Mouse (Mus musculus) spleen, adult 18-20 months (tissue): ENCODE measurements around the gene Sugt1.

ENCODE experiments used
- DNase-seq, 2 experiments: peaks; one replicate each; pipeline ENCODE4 v3.0.0; 2022; ENCODE audit warnings: mixed read lengths in 2 of 2

The Sugt1 gene

GRCm38 (mm10) chr14:79607352-79607751 is 19.9 kb downstream of the Sugt1 start:
- DNase-seq, result no peak

- DNase-seq, result no peak
These were observed 20.8 kb downstream of the Sugt1 start for GRCm38 (mm10) chr14:79608286-79608685.

DNA sequence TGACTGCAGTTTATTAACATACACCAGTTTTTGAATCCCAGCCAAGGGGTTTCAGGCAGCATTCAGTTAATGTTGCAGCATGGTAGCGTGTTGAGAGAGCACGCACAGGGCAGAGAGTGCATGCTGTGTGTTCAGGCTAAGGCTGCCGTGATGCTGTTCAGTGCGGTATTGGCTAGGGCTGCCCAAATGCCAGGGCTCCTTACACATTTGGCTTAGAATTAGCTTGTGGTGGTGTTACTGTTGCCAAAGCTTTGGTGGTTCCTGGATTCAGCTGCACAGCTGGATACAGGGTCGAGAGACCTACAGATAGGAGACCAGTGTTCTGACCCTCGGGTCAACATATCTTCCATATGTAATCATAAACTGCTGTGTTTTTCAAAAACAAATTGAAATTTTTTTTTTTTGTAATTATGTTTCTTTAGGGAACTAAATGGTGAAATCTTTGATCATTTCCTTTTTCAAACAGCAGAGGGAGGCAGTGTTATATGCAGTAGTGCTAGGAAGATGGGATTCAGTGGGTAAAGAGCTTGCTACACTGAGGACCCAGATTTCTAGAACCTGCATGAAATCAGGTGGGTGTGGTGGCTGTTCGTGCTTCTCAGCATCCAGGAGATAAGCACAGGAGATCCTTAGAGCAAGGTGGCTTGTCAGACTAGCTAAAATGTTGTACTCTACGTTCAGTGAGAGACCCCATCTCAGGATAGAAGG is 29.8 kb downstream of the Sugt1 start:
- DNase-seq, result no peak

- DNase-seq, result no peak
These were observed 32.3 kb downstream of the Sugt1 start for GRCm38 (mm10) chr14:79619802-79620201.

- DNase-seq, result no peak
These were observed 33.7 kb downstream of the Sugt1 start for GRCm38 (mm10) chr14:79621143-79621542.

DNA sequence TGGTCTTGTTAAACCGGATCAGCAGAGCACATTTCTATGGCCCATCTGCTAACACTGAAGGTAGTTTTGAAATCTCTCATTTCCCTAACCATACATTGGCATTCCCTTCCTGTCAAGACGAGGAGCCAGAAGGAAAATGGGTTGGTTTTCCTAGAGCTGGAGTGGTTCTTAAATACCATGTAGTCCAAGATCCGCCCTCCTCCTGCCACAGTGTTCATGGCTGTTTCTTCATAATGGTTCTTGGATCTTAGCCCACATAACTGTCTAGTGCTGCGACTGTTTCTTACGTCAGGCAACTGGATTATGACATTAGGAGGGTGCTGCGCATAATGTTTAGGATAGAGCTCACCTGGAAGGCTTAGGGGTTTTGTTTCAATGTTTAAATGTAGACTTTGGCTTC is 44.8 kb downstream of the Sugt1 start:
- DNase-seq, result no peak

- DNase-seq, result no peak
These were observed 45.7 kb downstream of the Sugt1 start for GRCm38 (mm10) chr14:79633196-79633595.

DNA sequence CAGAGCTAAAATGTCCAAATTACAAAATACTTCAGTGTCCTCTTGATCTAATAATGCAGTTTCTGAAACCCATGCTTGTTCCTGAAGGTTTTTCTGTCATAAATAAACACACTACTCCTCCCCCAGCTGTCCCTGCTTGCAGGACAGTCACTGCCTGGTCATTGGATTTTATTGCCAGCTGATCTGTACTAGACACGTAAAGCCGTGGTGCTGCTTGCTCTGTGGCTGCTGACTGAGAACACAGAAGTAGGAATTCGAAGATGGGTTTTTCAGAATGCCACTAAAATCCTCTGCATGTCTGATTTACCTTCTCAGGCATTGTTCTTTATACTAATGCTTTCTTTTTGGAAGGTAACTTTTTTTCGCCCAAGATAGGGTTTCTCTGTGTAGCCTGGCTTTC is 49.3 kb downstream of the Sugt1 start:
- no peak for DNase-seq

DNA sequence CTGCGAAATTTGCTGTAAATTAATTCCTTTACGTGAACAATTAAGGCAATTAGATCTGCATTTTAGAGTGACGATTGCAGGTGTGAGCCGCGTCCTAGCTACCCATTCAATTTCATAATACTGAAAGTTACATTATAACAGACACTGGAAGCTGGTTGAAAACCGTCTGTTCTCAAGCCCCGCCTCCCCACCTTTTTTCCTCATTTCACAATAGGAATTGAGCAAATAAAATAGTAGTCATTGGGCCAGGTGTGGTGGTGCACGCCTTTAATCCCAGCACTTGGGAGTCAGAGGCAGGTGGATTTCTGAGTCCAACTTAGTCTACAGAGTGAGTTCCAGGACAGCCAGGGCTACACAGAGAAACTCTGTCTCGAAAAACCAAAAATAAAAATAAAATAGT is 54.6 kb downstream of the Sugt1 start:
- no peak for DNase-seq

GRCm38 (mm10) chr14:79645378-79645777 is 57.9 kb downstream of the Sugt1 start:
- DNase-seq, result no peak

GRCm38 (mm10) chr14:79649680-79650079 is 62.2 kb downstream of the Sugt1 start:
- no peak for DNase-seq

DNA sequence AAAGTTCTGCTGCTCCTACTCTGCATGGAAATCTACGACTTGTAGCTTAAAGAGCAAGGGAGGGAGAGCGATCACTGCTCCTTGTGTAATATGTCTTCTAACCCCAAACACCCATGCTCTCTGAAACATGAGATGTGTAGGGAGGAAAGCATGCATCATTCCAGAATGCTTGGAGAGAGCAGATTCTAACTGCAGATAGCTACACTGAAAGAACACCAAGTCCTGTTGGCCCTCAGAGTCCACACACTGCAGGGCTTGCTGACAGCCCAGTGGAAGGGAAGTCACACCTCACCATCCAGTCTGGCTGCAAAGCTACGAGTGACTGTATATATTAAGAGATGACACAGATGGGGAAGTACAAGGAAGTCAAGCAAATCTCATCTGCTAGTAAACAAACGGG is 65.2 kb downstream of the Sugt1 start:
- DNase-seq, result no peak

- no peak for DNase-seq
These were observed 70.8 kb downstream of the Sugt1 start for GRCm38 (mm10) chr14:79658286-79658685.

GRCm38 (mm10) chr14:79658748-79659508 is 71.4 kb downstream of the Sugt1 start:
- no peak for DNase-seq

GRCm38 (mm10) chr14:79660467-79660866 is 73.0 kb downstream of the Sugt1 start:
- DNase-seq, result no peak

DNA sequence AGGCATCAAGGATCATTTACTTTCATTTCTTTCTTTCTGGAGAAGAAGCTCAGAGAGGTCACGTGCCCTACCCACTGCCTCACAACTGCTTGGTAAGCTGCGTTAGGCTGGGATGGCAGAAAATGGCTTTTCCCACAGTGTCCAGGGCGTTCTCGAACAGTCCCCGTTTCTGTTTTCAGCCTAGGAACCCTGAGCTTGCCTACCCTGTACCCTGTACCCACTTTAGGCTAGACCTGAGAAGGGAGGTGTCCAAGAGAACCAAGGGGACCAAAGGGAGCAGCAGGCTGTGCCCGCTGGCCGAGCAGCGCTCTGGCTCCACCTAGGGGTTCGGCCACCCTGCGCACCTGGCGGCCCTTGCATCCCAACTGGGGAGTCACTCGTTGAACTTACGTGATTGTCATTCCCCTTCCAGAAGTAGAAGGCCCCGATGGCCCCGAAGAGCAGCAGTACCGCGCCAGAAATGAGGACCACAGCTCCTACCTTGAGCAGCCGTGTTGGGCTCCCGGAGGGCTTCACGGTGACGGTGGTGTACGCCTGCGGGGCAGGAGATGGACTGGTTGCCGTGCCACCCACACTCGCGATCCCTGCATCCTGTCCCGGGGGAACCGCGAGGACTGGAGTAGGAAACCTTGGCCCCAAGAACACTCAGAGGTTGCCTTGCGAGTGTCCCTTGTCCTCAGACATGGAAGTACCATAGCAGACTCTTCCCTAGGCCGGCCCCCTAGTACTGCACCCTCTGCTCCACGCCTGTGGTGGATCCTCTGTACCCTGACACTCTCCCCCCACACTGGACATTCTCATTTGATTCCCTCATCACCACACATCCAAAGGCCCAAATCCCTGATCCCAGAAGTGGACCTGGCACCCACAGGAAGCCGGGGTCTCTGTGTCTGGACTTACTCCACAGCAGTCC is 73.8 kb downstream of the Sugt1 start:
- peak; percentile 55 to 75 for DNase-seq

DNA sequence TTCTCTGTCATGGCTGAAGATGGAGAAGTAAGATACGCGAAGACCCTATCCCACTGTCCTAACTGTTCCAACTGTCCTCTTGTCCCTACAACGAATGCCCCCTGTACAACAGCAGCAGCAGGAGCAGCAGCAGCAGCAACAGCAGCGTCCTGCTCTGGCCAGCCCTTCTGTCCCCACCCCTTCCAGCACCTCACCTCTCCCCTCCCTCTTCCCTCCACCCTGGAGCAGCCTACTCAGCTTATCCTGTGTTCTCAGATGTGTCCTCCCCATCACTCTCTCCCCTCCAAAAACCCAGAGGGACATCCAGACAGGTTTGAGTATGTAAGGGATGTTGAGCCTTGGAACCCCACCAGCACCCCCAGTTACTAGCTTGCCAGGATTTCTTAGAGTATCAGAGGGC is 74.5 kb downstream of the Sugt1 start, which contains the start of gene Cnmd:
Gene Cnmd (minus strand): TSS at position 170 of the 400 bp plus-strand sequence.
- no peak for DNase-seq

DNA sequence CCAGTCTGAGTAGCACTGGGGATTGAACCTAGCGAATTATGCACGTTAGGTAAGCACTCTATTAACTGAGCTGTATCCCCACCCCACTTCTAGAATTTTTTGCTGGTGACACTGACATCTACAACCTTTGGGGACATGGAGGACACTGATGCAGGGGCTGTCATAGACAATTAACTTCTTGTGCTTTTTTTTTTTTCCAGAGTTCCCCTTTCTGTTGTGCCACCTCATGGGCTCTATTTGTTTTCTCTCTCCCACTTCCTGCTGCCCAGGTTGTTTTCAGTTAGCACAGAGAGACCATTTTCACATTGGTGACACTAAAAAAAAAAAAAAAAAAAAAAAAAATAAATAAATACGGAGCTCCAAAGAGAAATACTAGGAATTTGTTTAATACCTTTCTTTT is 83.5 kb downstream of the Sugt1 start:
- DNase-seq, result no peak

DNA sequence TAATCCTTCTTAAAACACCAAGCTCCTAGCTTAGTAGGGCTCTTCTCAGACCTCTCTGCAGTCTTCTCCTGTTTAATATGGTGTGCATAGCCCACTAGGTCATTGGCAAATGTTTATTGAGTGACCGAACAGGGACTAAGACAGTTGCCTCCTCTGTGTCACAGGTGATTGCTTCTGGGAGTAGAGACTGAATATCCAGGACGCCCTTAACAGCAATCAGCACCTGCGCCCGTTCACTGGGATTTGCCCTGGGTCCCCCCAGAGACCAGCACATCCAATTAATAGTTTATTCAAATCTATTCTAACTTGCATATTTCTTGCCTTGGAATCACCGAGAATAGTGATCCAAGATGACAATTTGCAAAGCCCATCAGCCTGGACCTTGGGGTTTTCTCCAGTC is 85.1 kb downstream of the Sugt1 start:
- DNase-seq, result no peak

DNA sequence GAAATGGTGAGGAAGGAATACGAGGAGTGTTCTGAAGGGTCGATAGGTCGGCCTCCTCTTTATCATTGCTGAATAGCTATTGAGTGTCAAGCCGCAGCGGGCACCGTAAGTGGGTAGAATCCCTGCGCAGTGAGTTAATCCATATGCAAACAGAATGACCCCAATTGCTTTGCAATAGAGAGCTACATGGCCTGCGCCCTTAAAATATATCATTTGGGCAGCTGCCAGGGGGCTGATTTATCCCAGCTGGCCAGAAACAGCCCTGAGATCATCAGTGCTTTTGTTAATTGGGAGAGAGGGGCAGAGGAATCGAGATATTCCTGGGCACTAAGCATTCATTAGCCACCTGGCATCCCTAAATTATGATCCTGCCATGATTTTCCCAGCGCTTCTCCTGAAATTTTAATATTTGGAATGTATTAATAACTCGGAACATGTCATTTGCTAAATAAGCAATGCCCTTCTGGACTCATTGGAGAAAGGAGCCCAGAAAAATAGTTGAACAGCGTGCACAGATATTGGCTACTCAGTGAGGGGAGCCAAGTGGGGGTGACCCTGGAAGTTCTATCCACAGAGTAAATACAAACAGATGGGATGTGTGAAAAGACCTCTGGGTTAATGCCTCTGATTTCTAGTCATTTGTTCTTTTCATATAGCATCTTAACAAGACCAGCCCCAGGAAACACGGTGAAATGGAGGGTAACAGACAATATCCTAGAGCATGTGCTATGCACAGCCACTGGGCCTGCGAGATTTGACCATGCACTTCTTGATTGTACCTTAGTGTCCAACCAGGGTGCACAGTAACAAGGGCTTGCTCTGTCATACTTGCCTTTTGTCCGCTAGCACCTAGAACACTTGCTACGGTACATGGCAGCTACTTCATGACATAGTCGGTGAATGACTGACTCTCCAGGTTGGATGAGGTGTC is 85.9 kb downstream of the Sugt1 start:
- no peak for DNase-seq

GRCm38 (mm10) chr14:79677108-79677753 is 89.7 kb downstream of the Sugt1 start:
- DNase-seq, result no peak
